Comparison of ENCODE assay signal across 11 mouse cellular contexts in the genomic region with DNA sequence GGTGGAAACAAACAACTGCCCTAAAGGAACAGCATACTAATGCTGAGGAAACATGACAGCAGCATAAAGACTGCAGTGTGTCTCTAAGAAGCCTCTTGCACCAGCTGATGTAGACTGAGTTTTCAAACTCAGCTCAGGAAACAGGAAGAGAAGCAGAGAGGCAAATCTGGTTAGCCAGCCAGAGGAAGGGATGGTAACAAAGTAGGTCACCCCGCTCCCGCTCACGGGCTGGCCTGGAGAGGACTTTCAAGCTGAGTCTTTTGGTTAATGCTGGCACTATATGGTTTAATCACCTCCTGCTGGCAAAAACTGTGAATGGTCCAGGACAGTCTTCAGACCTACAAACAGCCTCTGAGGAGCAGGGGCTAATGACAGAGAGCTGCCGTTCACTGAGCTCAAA. TPM values are rescaled to one million over a fixed set of nuclear protein-coding genes. Genes with fewer than 3 reads are reported as not detected.
DNase-seq lines count a peak whose midpoint lies in the region.
"Had no signal": no experiment of that assay in that cellular context is flagged by ENCODE, and none has a peak within 500 bp of the region (broad histone marks: within the 10 kb centered on the region; RNA-seq: fewer than 3 reads in every experiment).

No protein-coding gene starts in this region.

- no peaks in the 10 kb centered on the region for H3K36me3 ChIP-seq in macrophage (ENCODE audit: inconsistent target)
- H3K36me3 ChIP-seq: embryonic facial prominence, embryonic 13.5 days; liver, embryonic 13.5 days had no signal

- H3K79me2 ChIP-seq in macrophage (ENCODE audit: inconsistent target): peaks cover 86% of the 10 kb centered on the region

- DNase-seq in adrenal gland, adult 2 months: peak; percentile 3
- no peak for DNase-seq in adrenal gland, postnatal 14 days
- peak; percentile 25 to 26 for DNase-seq in right cerebral cortex, adult 2 months (ENCODE audit: low spot score in 2 of 2)
- no peak for DNase-seq in right cerebral cortex, postnatal 4 days
- DNase-seq in thymus, postnatal 36 days: peak; percentile 59 to 66
- no peak for DNase-seq in layer of hippocampus, postnatal 10 days (ENCODE audit: low spot score in 2 of 2)
- DNase-seq in gastrocnemius, postnatal 25 days: no peak
- DNase-seq: layer of hippocampus, adult 9-11 months; liver, embryonic 13.5 days had no signal

- 28% methylated on average over 4 of the region's 4 CpGs for WGBS in macrophage (ENCODE audit: missing documents)

- peak overlapping the region; percentile 25; the same call in 1 of the 2 replicates for H3K27ac ChIP-seq in macrophage
- H3K27ac ChIP-seq: embryonic facial prominence, embryonic 13.5 days; liver, embryonic 13.5 days had no signal

- H3K4me3 ChIP-seq in macrophage (ENCODE audit: inconsistent target): no peak overlapping the region
- H3K4me3 ChIP-seq: embryonic facial prominence, embryonic 13.5 days; liver, embryonic 13.5 days had no signal

RNA-seq across cellular contexts. Expression of a gene that starts 7.7 kb away (rescaled TPM):
- total RNA-seq in adrenal gland, adult 2 months (2021): 1 to 10 TPM; 4.8 to 7.6 TPM
- polyA plus RNA-seq in adrenal gland, adult 2 months (2012; rRNA removed): 3.3 and 4.5 TPM in 2 replicates
- 7.4 and 8.7 TPM in 2 replicates for total RNA-seq in adrenal gland, postnatal 14 days (2021)
- 100 to 1,000 TPM in 2 of 26 experiments, 10 to 100 TPM in 24; 28.2 to 149 (median 49.3) TPM for total RNA-seq in macrophage (2018; cell fraction: chromatin; rRNA removed)
- 10 to 100 TPM; 10.9 to 30.9 (median 16.0) TPM for total RNA-seq in macrophage (2018; cell fraction: cytosol; rRNA removed)
- 10 to 100 TPM; 11.4 to 55.5 (median 30.2) TPM for total RNA-seq in macrophage (2018; cell fraction: nucleus; rRNA removed)
- polyA plus RNA-seq in macrophage (2018): 8.8 to 14.3 TPM (median 11.1 TPM) in 3 replicates
- 100 to 1,000 TPM; 124 to 128 TPM for total RNA-seq in layer of hippocampus, postnatal 10 days (2021)
- total RNA-seq in gastrocnemius, postnatal 25 days (2021): 1 to 10 TPM; 1.5 to 2.5 TPM

Comparison
In these comparisons a context has a peak if more than half of its experiments do, and no peak if none do; other contexts are left out.
1. DNase-seq: peak in adrenal gland, adult 2 months (single experiment), right cerebral cortex, adult 2 months (2 of 2) and thymus, postnatal 36 days (2 of 2); none in adrenal gland, postnatal 14 days (single experiment), right cerebral cortex, postnatal 4 days (single experiment), layer of hippocampus, postnatal 10 days (0 of 2) and gastrocnemius, postnatal 25 days (single experiment).
2. RNA of a gene that starts 7.7 kb away (total RNA-seq): 124 to 128 TPM in layer of hippocampus, postnatal 10 days; 4.8 to 7.6 TPM in adrenal gland, adult 2 months, 7.4 to 8.7 TPM in adrenal gland, postnatal 14 days and 1.5 to 2.5 TPM in gastrocnemius, postnatal 25 days; every median in the first group is over 10 times any median in the second.